Mouse (Mus musculus) stomach, embryonic 15.5 days (tissue): ENCODE measurements around the gene Gcgr. TPM values are rescaled to one million over a fixed set of nuclear protein-coding genes. Genes with fewer than 3 reads are reported as not detected.

ENCODE experiments used
- ATAC-seq: fragments of 200-750 bp; cut with Nextera tagmentation; 2 replicates; pipeline ENCODE4 v1.8.0; 2017; ENCODE audit warnings: low read depth, moderate number of reproducible peaks, moderate TSS enrichment; ENCODE audit not compliant: insufficient read depth, low FRiP score
- H3K27ac ChIP-seq: fragments of 300-500 bp; sonication (generic); 2 replicates; pipeline ENCODE4 v1.5.1; 2015; ENCODE audit warnings: mild to moderate bottlenecking, inconsistent platforms
- H3K27me3 ChIP-seq: fragments of 300-500 bp; sonication (generic); replicated peaks from 2 replicates; pipeline ENCODE4 v1.6.1; 2015; ENCODE audit warnings: inconsistent platforms
- H3K36me3 ChIP-seq: fragments of 300-500 bp; sonication (generic); 2 replicates; pipeline ENCODE4 v1.6.1; 2015; ENCODE audit warnings: inconsistent platforms
- H3K4me1 ChIP-seq: fragments of 300-500 bp; sonication (generic); 2 replicates; pipeline ENCODE4 v1.6.1; 2015; ENCODE audit warnings: inconsistent platforms
- H3K4me2 ChIP-seq: fragments of 300-500 bp; sonication (generic); 2 replicates; pipeline ENCODE4 v1.6.1; 2015; ENCODE audit warnings: mild to moderate bottlenecking, inconsistent platforms
- H3K4me3 ChIP-seq: fragments of 300-500 bp; sonication (generic); replicated peaks from 2 replicates; pipeline ENCODE4 v1.5.1; 2015; ENCODE audit warnings: inconsistent platforms
- H3K9ac ChIP-seq: fragments of 300-500 bp; sonication (generic); 2 replicates; pipeline ENCODE4 v1.6.1; 2015; ENCODE audit warnings: inconsistent platforms
- H3K9me3 ChIP-seq: fragments of 300-500 bp; sonication (generic); 2 replicates; pipeline ENCODE4 v1.6.1; 2016; ENCODE audit warnings: inconsistent platforms
- WGBS: fragments of 180-500 bp; shearing (Covaris S2); methylation state at CpG from one replicate; pipeline ENCODE4 v1.1.7; 2015; 5-methylcytosine and 5-hydroxymethylcytosine counted together
- polyA plus RNA-seq: library from polyadenylated mRNA; unstranded; fragments of >200 nt; fragmentation: Nextera tagmentation; extraction: Ambion mirVana; gene quantifications from 2 replicates; pipeline ENCODE4 v1.2.1, GENCODE M21; 2015

The Gcgr gene
- polyA plus RNA-seq, 1 experiment from 2014 or later, result 2.4 TPM

- Histone ChIP-seq H3K4me1 (peaks cover 33% of the 10 kb centered on the region), H3K4me3 (peak overlapping the region; percentile 96), H3K27ac (peak overlapping the region; percentile 90; the same call in 1 of the 2 replicates), H3K9me3 (no peaks in the 10 kb centered on the region), H3K9ac (peak overlapping the region; percentile 17; the same call in 1 of the 2 replicates), H3K4me2 (peak overlapping the region; percentile 96), H3K36me3 (peaks cover 32% of the 10 kb centered on the region), H3K27me3 (no peaks in the 10 kb centered on the region)
- WGBS, result 37% methylated on average over 3 of the region's 3 CpGs
- ATAC-seq, result no peak
These were observed 37.1 kb upstream of the Gcgr start for GRCm38 (mm10) chr11:120493351-120493750.

DNA sequence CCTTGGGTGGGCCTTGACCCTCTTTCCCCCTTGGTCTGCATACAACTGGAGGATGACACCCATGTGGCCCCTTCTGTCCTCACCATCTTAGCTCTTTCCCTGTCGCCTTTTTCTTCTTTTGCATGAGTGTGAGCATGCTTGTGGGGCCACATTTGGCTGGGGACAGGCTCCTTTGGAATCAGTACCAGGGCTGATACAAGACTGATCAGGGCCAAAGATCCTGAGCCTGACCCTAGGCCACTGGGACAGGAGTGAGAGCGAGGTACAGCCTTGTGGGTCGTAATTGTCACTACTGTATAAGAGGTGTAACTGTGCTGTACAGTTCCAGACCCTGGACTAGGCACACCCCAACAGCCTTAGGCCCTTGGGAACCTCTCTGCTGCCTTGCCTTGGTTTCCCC is 36.6 kb upstream of the Gcgr start:
- no peak for ATAC-seq
- Histone ChIP-seq H3K36me3 (peaks cover 33% of the 10 kb centered on the region), H3K9ac (no peak overlapping the region), H3K4me2 (peak overlapping the region; percentile 96), H3K9me3 (no peaks in the 10 kb centered on the region), H3K4me1 (peaks cover 36% of the 10 kb centered on the region), H3K4me3 (no peak overlapping the region), H3K27me3 (no peaks in the 10 kb centered on the region), H3K27ac (no peak overlapping the region)
- 78% methylated on average over 3 of the region's 3 CpGs for WGBS

DNA sequence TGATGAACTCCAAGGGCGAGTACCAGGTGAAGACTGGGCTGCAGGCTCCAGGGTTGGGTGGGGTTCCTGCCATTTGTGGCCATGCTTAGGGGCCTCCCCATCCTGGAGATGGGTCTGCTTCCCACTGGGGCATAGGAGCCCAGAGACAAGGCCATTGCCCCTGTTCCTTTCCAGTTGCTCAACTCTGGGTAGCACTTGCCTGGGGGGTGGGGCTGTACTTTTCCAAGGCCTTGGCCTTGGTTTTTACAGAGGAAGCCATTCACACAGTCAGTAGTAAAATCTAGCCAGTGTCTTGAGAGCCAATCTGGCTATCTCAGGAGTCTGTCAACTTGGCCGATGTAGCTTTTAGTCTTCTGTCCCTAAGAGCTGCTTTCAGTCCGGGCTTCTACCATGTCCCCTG is 33.1 kb upstream of the Gcgr start:
- H3K36me3 ChIP-seq, result peaks cover 36% of the 10 kb centered on the region
- H3K27me3 ChIP-seq, result no peaks in the 10 kb centered on the region
- no peaks in the 10 kb centered on the region for H3K9me3 ChIP-seq
- 92% methylated on average over 3 of the region's 3 CpGs for WGBS
- ATAC-seq, result no peak
- no peak overlapping the region for H3K27ac ChIP-seq
- no peak overlapping the region for H3K9ac ChIP-seq
- H3K4me2 ChIP-seq, result no peak overlapping the region
- H3K4me1 ChIP-seq, result peaks cover 33% of the 10 kb centered on the region
- H3K4me3 ChIP-seq, result no peak overlapping the region

- 89% methylated on average over 12 of the region's 12 CpGs for WGBS
- Histone ChIP-seq H3K36me3 (peaks cover 36% of the 10 kb centered on the region), H3K27ac (no peak overlapping the region), H3K9me3 (no peaks in the 10 kb centered on the region), H3K27me3 (no peaks in the 10 kb centered on the region), H3K4me2 (no peak overlapping the region), H3K9ac (no peak overlapping the region), H3K4me3 (no peak overlapping the region), H3K4me1 (peaks cover 27% of the 10 kb centered on the region)
- no peak for ATAC-seq
These were observed 32.3 kb upstream of the Gcgr start for GRCm38 (mm10) chr11:120498226-120498625.

GRCm38 (mm10) chr11:120498891-120499290 is 31.6 kb upstream of the Gcgr start:
- Histone ChIP-seq H3K36me3 (peaks cover 34% of the 10 kb centered on the region), H3K9ac (no peak overlapping the region), H3K4me3 (no peak overlapping the region), H3K27ac (peak overlapping the region; percentile 31; the same call in 1 of the 2 replicates), H3K4me2 (no peak overlapping the region), H3K9me3 (no peaks in the 10 kb centered on the region), H3K27me3 (no peaks in the 10 kb centered on the region), H3K4me1 (peaks cover 21% of the 10 kb centered on the region; the same call in 1 of the 2 replicates)
- ATAC-seq, result no peak
- 73% methylated on average over 5 of the region's 5 CpGs for WGBS

DNA sequence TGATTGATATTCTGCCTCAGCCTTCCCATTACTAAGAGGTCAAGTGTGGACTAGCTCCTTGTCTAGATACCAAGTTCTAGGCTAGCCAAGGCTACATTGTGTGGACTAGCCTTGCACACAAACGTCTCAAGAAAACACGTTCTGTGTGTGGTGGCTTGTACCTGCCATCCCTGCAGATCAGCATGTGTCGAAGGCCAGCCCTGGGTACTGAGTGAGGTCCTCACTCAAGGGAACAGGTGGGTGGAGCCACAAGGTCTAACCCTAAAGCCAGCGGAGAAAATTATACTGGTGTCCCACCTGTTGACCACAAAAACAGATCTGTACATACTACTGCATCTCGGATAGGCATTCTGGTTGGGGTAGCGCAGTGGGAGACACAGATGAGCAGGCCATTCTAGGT is 30.6 kb upstream of the Gcgr start:
- WGBS, result 76% methylated on average over 6 of the region's 6 CpGs
- Histone ChIP-seq H3K9me3 (no peaks in the 10 kb centered on the region), H3K27me3 (no peaks in the 10 kb centered on the region), H3K9ac (no peak overlapping the region), H3K4me2 (0 out of 2 replicates have a peak overlapping the region, but pooled peaks have one; percentile 12), H3K36me3 (peaks cover 24% of the 10 kb centered on the region), H3K4me1 (0 out of 2 replicates have a peak, but pooled peaks cover 17% of the 10 kb centered on the region), H3K27ac (peak overlapping the region; percentile 77), H3K4me3 (no peak overlapping the region)
- ATAC-seq, result no peak; the same call in 1 of the 2 replicates

DNA sequence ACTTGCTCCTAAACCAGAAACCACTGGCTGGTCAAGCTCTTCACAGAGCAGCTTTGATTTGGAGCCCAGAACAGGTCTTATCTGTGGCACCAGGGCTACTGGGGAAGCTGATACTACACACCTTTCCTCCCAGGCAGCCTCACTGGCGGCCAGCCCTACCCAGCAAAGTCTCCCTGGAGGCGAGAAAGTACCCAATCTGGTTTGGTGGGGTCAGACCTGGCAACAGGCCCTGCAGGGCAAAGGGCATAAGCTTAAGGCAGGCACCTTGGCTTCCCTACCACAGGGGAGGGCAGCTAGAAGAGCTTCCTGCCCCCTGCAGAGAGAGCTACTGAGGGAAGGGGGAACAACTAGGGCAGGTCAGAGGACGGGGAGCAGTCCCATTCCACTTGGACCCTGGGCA is 30.1 kb upstream of the Gcgr start:
- no peaks in the 10 kb centered on the region for H3K9me3 ChIP-seq
- 0 out of 2 replicates have a peak, but pooled peaks cover 17% of the 10 kb centered on the region for H3K4me1 ChIP-seq
- peak overlapping the region; percentile 77 for H3K27ac ChIP-seq
- H3K9ac ChIP-seq, result no peak overlapping the region
- H3K4me2 ChIP-seq, result 0 out of 2 replicates have a peak overlapping the region, but pooled peaks have one; percentile 12
- H3K27me3 ChIP-seq, result no peaks in the 10 kb centered on the region
- WGBS, result 13% methylated on average over 3 of the region's 3 CpGs
- ATAC-seq, result peak; percentile 85
- H3K4me3 ChIP-seq, result no peak overlapping the region
- peaks cover 23% of the 10 kb centered on the region for H3K36me3 ChIP-seq

DNA sequence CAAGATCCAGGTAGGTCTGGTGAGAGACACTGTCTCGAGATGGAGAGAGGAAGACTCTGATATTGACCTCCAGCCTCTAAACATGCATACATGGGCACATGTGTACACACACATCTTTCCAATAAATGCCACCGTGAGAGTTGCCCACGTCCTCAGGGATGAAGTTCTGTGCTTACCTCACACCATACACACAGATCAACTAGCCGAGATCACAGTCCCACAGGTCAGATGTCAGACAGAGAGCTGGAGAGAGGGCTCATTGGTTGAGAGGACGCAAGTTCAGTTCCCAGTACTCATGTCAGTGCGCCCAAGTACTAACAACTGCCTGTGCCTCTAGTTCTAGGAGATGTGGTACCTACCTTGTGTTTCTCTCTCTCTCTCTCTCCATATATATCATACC is 29.5 kb upstream of the Gcgr start:
- no peak overlapping the region for H3K9ac ChIP-seq
- H3K4me3 ChIP-seq, result no peak overlapping the region
- 59% methylated on average over 6 of the region's 6 CpGs for WGBS
- H3K27me3 ChIP-seq, result no peaks in the 10 kb centered on the region
- 0 out of 2 replicates have a peak, but pooled peaks cover 17% of the 10 kb centered on the region for H3K4me1 ChIP-seq
- H3K4me2 ChIP-seq, result no peak overlapping the region
- no peaks in the 10 kb centered on the region for H3K9me3 ChIP-seq
- ATAC-seq, result no peak
- H3K36me3 ChIP-seq, result peaks cover 19% of the 10 kb centered on the region
- peak overlapping the region; percentile 77; the same call in 1 of the 2 replicates for H3K27ac ChIP-seq

GRCm38 (mm10) chr11:120501701-120502100 is 28.8 kb upstream of the Gcgr start:
- no peak overlapping the region for H3K9ac ChIP-seq
- no peak overlapping the region for H3K4me3 ChIP-seq
- 0 out of 2 replicates have a peak, but pooled peaks cover 17% of the 10 kb centered on the region for H3K4me1 ChIP-seq
- H3K27ac ChIP-seq, result no peak overlapping the region
- ATAC-seq, result no peak
- no peaks in the 10 kb centered on the region for H3K27me3 ChIP-seq
- WGBS, result 85% methylated on average over 4 of the region's 4 CpGs
- peaks cover 14% of the 10 kb centered on the region for H3K36me3 ChIP-seq
- H3K4me2 ChIP-seq, result no peak overlapping the region
- no peaks in the 10 kb centered on the region for H3K9me3 ChIP-seq

DNA sequence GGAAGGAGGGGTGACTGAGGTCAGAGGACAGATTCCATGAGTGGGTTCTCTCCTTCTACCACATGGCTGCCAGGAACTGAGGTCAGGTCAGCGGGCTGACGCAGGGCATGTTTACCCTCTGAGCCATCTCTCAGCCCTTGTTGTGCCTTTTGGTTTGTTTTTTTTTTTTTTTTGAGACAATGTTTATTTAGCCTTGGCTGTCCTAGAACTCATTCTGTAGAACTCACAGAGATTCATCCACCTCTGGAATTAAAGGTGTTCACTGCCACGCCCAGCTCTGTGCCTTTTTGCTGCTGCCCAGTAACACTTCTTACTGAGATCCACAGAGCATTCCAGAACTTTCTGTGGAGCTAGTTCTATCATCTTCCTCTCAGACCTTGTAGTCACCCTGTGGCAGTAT is 24.8 kb upstream of the Gcgr start:
- no peaks in the 10 kb centered on the region for H3K27me3 ChIP-seq
- H3K4me3 ChIP-seq, result no peak overlapping the region
- no peaks in the 10 kb centered on the region for H3K36me3 ChIP-seq
- no peak overlapping the region for H3K9ac ChIP-seq
- ATAC-seq, result no peak
- no peaks in the 10 kb centered on the region for H3K9me3 ChIP-seq
- 92% methylated on average over 3 of the region's 3 CpGs for WGBS
- peaks cover 3% of the 10 kb centered on the region; the same call in 1 of the 2 replicates for H3K4me1 ChIP-seq
- H3K27ac ChIP-seq, result no peak overlapping the region
- H3K4me2 ChIP-seq, result no peak overlapping the region

DNA sequence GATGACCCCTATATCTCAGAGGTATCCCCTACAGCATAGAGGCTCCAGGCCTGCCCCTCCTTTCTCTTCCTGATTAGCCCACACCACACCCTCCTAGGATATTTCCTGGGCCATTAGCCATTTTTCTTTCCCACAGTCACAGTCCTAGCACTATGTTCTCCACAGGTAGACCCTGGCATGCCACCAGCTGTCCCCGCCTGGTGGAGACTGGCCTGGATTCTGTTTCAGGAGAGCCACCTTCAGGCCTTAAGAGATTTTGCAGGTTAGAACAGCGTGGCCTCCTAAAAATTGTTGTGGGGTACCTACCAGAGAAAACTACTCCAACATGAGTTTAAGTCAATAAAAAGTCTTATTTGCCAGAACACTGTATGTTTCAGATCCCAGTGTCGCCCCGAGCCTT is 23.6 kb upstream of the Gcgr start:
- Histone ChIP-seq H3K4me1 (peaks cover 3% of the 10 kb centered on the region; the same call in 1 of the 2 replicates), H3K4me3 (no peak overlapping the region), H3K27me3 (no peaks in the 10 kb centered on the region), H3K27ac (peak overlapping the region; percentile 70), H3K4me2 (no peak overlapping the region), H3K9me3 (no peaks in the 10 kb centered on the region), H3K36me3 (no peaks in the 10 kb centered on the region), H3K9ac (no peak overlapping the region)
- peak; percentile 61; the same call in 1 of the 2 replicates for ATAC-seq
- 63% methylated on average over 4 of the region's 4 CpGs for WGBS

GRCm38 (mm10) chr11:120507611-120508289 is 22.7 kb upstream of the Gcgr start:
- 56% methylated on average over 13 of the region's 13 CpGs for WGBS
- Histone ChIP-seq H3K9ac (no peak overlapping the region), H3K4me2 (no peak overlapping the region; the same call in 1 of the 2 replicates), H3K4me1 (peaks cover 3% of the 10 kb centered on the region; the same call in 1 of the 2 replicates), H3K4me3 (no peak overlapping the region), H3K27me3 (no peaks in the 10 kb centered on the region), H3K9me3 (no peaks in the 10 kb centered on the region), H3K27ac (peak overlapping the region; percentile 86), H3K36me3 (no peaks in the 10 kb centered on the region)
- peak; percentile 87 for ATAC-seq
